Mouse (Mus musculus) CH12.LX (cell line): ENCODE measurements around the gene H2-DMa.

Experiments used
- BHLHE40 ChIP-seq: IDR thresholded peaks from 2 replicates; pipeline ENCODE4 v1.6.1; 2011; ENCODE audit warnings: mild to moderate bottlenecking, low read depth, low read length, improper control_type of control experiment
- CHD1 ChIP-seq: IDR thresholded peaks from 2 replicates; pipeline ENCODE4 v1.6.1; 2012; ENCODE audit warnings: low read depth, low read length, improper control_type of control experiment, inconsistent platforms
- CTCF ChIP-seq, 2 experiments: IDR thresholded peaks in 1 of 2; conservative IDR thresholded peaks in 1 of 2; 2 replicates each; pipeline ENCODE4 v1.5.1; 2011 to 2012; ENCODE audit warnings: low read depth in 2 of 2, low read length in 2 of 2, improper control_type of control experiment in 1 of 2, inconsistent platforms in 1 of 2, mild to moderate bottlenecking in 1 of 2, moderate library complexity in 1 of 2
- JUN ChIP-seq: IDR thresholded peaks from 2 replicates; pipeline ENCODE4 v1.6.1; 2011; ENCODE audit warnings: low read depth, mild to moderate bottlenecking, low read length, improper control_type of control experiment, moderate library complexity; ENCODE audit not compliant: insufficient read depth
- KAT2A ChIP-seq: IDR thresholded peaks from 2 replicates; pipeline ENCODE4 v1.6.1; 2012; ENCODE audit warnings: low read length, improper control_type of control experiment, inconsistent platforms; ENCODE audit not compliant: insufficient replicate concordance
- MXI1 ChIP-seq: IDR thresholded peaks from 2 replicates; pipeline ENCODE4 v1.6.1; 2011; ENCODE audit warnings: mild to moderate bottlenecking, low read depth, low read length, improper control_type of control experiment
- POLR2A ChIP-seq: IDR thresholded peaks from 2 replicates; pipeline ENCODE4 v1.6.1; 2011; ENCODE audit warnings: low read depth, mild to moderate bottlenecking, improper control_type of control experiment, low read length
- RAD21 ChIP-seq: IDR thresholded peaks from 2 replicates; pipeline ENCODE4 v1.6.1; 2011; ENCODE audit warnings: low read depth, mild to moderate bottlenecking, low read length, improper control_type of control experiment, moderate library complexity
- USF1 ChIP-seq: IDR thresholded peaks from 2 replicates; pipeline ENCODE4 v1.6.1; 2014; ENCODE audit warnings: low read depth, mild to moderate bottlenecking, inconsistent platforms, low read length, improper control_type of control experiment
- ZC3H11A ChIP-seq: IDR thresholded peaks from 2 replicates; pipeline ENCODE4 v1.6.1; 2012; ENCODE audit warnings: low read depth, mild to moderate bottlenecking, inconsistent platforms, low read length, improper control_type of control experiment
- ZKSCAN1 ChIP-seq: IDR thresholded peaks from 2 replicates; pipeline ENCODE4 v1.6.1; 2012; ENCODE audit warnings: low read depth, inconsistent platforms, low read length, improper control_type of control experiment, borderline replicate concordance
- ZNF384 ChIP-seq: IDR thresholded peaks from 2 replicates; pipeline ENCODE4 v1.6.1; 2012; ENCODE audit warnings: low read depth, low read length, improper control_type of control experiment, inconsistent platforms

DNA sequence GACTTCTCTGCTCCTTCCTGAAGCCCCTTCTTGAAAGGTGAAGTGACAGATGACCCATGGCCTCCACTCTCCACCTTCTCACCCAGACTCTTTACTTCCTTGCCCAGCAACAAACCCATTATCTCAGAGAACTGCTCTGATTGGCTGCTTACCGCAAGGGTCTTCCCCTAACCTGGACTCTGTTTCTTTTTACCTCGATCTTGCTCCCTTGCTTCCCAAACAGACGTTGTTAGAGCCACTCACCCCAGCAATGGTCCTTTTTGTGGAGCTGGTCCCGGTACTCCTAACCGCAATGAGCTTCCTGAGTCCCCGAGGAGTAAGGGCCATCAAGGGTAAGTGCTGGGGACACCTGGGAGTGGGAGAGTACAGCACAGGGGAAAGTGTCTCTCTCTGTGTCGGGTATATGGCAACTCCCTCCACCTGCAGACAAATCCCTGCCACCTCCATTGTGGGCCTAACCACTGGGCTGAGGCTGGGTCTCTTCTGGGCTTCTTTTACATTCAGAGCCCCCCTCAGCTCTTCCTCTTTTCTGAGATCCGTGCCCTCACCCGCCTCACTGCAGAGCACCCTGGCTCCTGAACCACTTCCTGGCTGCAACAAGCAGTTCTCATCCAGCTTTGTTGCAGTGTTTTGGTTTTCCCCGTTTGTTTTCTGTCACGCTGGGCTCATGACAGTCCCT lies 27.0 kb upstream of the H2-DMa start, which contains the start of gene H2-Oa:
- no peak for TF ChIP-seq ZC3H11A
- TF ChIP-seq JUN: no peak
- no peak for TF ChIP-seq CHD1
- no peak for TF ChIP-seq KAT2A
- TF ChIP-seq RAD21: no peak
- TF ChIP-seq ZKSCAN1: no peak
- no peak for TF ChIP-seq BHLHE40
- no peak for TF ChIP-seq ZNF384
- no peak for TF ChIP-seq CTCF (conservative IDR thresholded peaks at IDR 0.05 in 1 of 2, IDR thresholded peaks at IDR 0.05 in 1 of 2; ENCODE audit: low read depth in 2 of 2, low read length in 2 of 2)
- TF ChIP-seq USF1: no peak
- peak; percentile 50 for TF ChIP-seq POLR2A
- TF ChIP-seq MXI1: no peak
